Mouse (Mus musculus): ENCODE data around the gene Lpgat1. TPM values are rescaled to one million over a fixed set of nuclear protein-coding genes. Genes with fewer than 3 reads are reported as not detected.

The Lpgat1 gene
- polyA plus RNA-seq, 1 experiment from 2014 or later, result 64.8 TPM

- peak overlapping the region; percentile 63 for H3K9ac ChIP-seq
- peak; percentile 10 for ATAC-seq (ENCODE audit: insufficient number of reproducible peaks, low FRiP score)
- H3K4me1 ChIP-seq (replicated peaks), result peaks cover 11% of the 10 kb centered on the region
- no peaks in the 10 kb centered on the region for H3K9me3 ChIP-seq (replicated peaks)
- no peak overlapping the region for H3K27ac ChIP-seq (ENCODE audit: poor library complexity, severe bottlenecking)
- H3K4me2 ChIP-seq, result peak overlapping the region; percentile 87
- no peaks in the 10 kb centered on the region for H3K27me3 ChIP-seq (replicated peaks)
- H3K4me3 ChIP-seq, result peak overlapping the region; percentile 86
- WGBS, result 6% methylated on average over 15 of the region's 15 CpGs
- H3K36me3 ChIP-seq, result peaks cover 32% of the 10 kb centered on the region
These were observed 103.3 kb downstream of the Lpgat1 start for GRCm38 (mm10) chr1:191820951-191821325.

GRCm38 (mm10) chr1:191821326-191822091, 103.9 kb downstream of the Lpgat1 start, which contains the start of gene Nek2:
Gene Nek2, plus strand, starts transcription at chr1:191821444.
- Histone ChIP-seq H3K27me3 (replicated peaks) (no peaks in the 10 kb centered on the region), H3K4me1 (replicated peaks) (peaks cover 11% of the 10 kb centered on the region), H3K27ac (ENCODE audit: poor library complexity, severe bottlenecking) (peak within 1 kb of the TSS; percentile 74), H3K4me3 (peak within 1 kb of the TSS; percentile 86), H3K9ac (peak within 1 kb of the TSS; percentile 83), H3K36me3 (peaks cover 38% of the 10 kb centered on the region), H3K9me3 (replicated peaks) (no peaks in the 10 kb centered on the region), H3K4me2 (peak within 1 kb of the TSS; percentile 87)
- under 1% methylated on average over 79 of the region's 79 CpGs for WGBS
- ATAC-seq (ENCODE audit: insufficient number of reproducible peaks, low FRiP score), result peak; percentile 95

GRCm38 (mm10) chr1:191829124-191829523, 111.5 kb downstream of the Lpgat1 start:
- Histone ChIP-seq H3K4me3 (no peak overlapping the region), H3K9me3 (replicated peaks) (no peaks in the 10 kb centered on the region), H3K27ac (ENCODE audit: poor library complexity, severe bottlenecking) (no peak overlapping the region), H3K27me3 (replicated peaks) (no peaks in the 10 kb centered on the region), H3K4me1 (replicated peaks) (no peaks in the 10 kb centered on the region), H3K36me3 (peaks cover 85% of the 10 kb centered on the region), H3K9ac (no peak overlapping the region), H3K4me2 (no peak overlapping the region)
- ATAC-seq (ENCODE audit: insufficient number of reproducible peaks, low FRiP score), result no peak
- WGBS, result 81% methylated on average over 3 of the region's 3 CpGs

GRCm38 (mm10) chr1:191833396-191833795, 115.8 kb downstream of the Lpgat1 start:
- ATAC-seq (ENCODE audit: insufficient number of reproducible peaks, low FRiP score), result no peak
- Histone ChIP-seq H3K9me3 (replicated peaks) (no peaks in the 10 kb centered on the region), H3K4me2 (no peak overlapping the region)

More at GRCm38 (mm10) chr1:191833396-191833795, 115.8 kb downstream of the Lpgat1 start:
- H3K27ac ChIP-seq (ENCODE audit: poor library complexity, severe bottlenecking), result no peak overlapping the region
- peaks cover 46% of the 10 kb centered on the region for H3K36me3 ChIP-seq
- no peak overlapping the region for H3K4me3 ChIP-seq
- H3K9ac ChIP-seq, result no peak overlapping the region
- H3K4me1 ChIP-seq (replicated peaks), result no peaks in the 10 kb centered on the region; the same call in 1 of the 2 replicates
- H3K27me3 ChIP-seq (replicated peaks), result no peaks in the 10 kb centered on the region; the same call in 1 of the 2 replicates
- 93% methylated on average over 6 of the region's 6 CpGs for WGBS

Other genes starting within 250 kb of the Lpgat1 start
- gene Dtl, start 142.3 kb upstream of the Lpgat1 start, polyA plus RNA-seq (2016; fragmentation: Nextera tagmentation; extraction: Ambion mirVana), result 40.3 and 43.3 TPM in 2 replicates
- gene Ints7, start 142.2 kb upstream of the Lpgat1 start, polyA plus RNA-seq (2016; fragmentation: Nextera tagmentation; extraction: Ambion mirVana), result 48.8 and 51.8 TPM in 2 replicates
- 37.9 and 39.5 TPM in 2 replicates for gene Nek2, start 103.6 kb downstream of the Lpgat1 start, polyA plus RNA-seq (2016; fragmentation: Nextera tagmentation; extraction: Ambion mirVana)
- gene Slc30a1, start 188.9 kb downstream of the Lpgat1 start, polyA plus RNA-seq (2016; fragmentation: Nextera tagmentation; extraction: Ambion mirVana), result 4.8 and 5.0 TPM in 2 replicates